Mouse (Mus musculus): Measurements from ENCODE around the gene Slc18a3.

Slc18a3 gene

GRCm38 (mm10) chr14:32463211-32464040 lies 1.2 kb downstream of the Slc18a3 start:
- DNase-seq (ENCODE audit: low read depth): no peak

DNA sequence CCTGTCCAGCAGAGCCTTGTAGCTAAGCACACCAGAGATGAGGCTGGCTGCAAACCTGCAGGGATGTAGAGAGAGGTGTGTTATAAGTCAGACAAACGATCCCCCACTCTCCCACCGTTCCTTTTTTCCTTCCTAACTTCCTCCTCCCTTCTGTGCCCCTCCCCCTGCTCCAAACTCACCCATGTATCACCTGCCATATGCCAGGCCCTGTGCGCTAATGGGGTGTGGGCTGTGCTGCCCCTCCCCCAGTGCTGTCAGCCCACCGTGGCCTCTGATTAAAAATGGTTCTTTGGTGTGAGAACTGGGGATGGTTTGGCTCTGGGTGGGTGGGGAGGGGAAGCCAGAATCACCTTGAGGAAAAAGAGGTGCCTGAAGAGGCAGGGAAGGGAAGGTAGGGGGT lies 12.1 kb downstream of the Slc18a3 start:
- DNase-seq (ENCODE audit: low read depth): no peak

GRCm38 (mm10) chr14:32446989-32447388 lies 17.7 kb downstream of the Slc18a3 start:
- DNase-seq (ENCODE audit: low read depth): peak; percentile 24

- no peak for DNase-seq (ENCODE audit: low read depth)
Observed at GRCm38 (mm10) chr14:32443446-32443845, 21.2 kb downstream of the Slc18a3 start.

- DNase-seq (ENCODE audit: low read depth): no peak
Observed at GRCm38 (mm10) chr14:32439744-32440143, 24.9 kb downstream of the Slc18a3 start.

DNA sequence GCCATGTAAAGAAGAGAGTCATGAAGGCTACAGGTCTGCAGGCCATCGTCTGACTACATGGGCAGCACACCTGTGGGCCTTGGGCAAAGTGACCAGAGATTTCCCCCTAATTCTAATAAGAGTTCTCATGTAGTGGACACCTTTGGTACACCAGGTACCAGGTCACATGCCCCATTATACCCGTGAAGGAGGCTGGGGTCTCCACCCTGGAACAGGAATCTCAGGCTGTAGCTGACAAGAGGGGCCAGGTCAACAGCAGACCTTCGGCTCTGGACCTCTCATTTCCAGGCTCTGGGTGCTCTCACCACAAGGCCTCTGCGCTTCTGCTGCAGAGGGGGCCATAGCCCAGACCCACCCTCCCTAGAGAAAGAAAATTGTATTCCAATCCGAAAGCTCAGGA lies 25.3 kb downstream of the Slc18a3 start:
- no peak for DNase-seq (ENCODE audit: low read depth)

DNA sequence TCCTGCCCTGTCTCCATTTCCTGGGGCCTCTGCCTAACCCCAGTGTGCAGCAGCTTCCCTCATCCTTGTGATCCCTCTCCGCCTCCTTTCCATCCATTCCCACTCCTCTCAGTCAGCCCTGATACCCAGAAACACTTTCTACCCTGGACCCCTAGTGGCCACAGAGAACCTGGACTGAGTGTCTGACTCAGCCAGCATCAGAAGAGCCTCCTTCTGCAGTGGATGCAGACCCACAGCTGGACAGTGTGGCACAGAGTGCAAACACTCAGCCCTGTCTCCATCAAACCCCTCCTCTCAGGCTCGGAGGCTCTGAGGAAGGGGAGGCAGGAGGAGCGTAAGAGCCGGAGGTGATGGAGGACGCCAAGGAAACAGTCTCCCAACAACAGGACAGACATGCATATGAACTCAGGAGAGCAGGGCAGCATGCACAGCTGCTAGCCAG lies 27.3 kb downstream of the Slc18a3 start:
- DNase-seq (ENCODE audit: low read depth): no peak

- no peak for DNase-seq (ENCODE audit: low read depth)
Observed at GRCm38 (mm10) chr14:32429030-32429602, 35.5 kb downstream of the Slc18a3 start.

GRCm38 (mm10) chr14:32423946-32424345 lies 40.7 kb downstream of the Slc18a3 start:
- no peak for DNase-seq (ENCODE audit: low read depth)

DNA sequence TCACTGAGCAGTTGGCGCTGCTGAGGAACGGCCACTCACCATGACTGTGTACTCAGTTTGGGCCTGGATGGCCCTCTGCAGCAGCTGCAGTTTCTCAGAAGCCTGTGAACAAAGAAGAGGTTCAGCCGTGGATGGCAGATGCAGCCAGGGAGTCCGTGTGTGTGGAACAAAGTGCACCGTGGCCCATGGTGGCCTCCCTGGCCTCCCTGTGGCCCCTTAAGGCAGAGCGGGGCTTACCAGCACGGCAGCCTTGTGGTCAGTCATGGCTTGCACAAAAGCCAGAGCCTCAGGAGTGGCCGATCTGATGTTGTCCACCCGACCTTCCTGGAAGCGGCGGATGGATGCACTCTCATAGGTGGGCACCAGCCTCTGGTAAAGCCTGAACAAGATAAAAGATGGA lies 45.9 kb downstream of the Slc18a3 start:
- DNase-seq (ENCODE audit: low read depth): no peak
